Mouse (Mus musculus) kidney, embryonic 14.5 days (tissue): ENCODE results near the gene Qtrt2. TPM values are rescaled to one million over a fixed set of nuclear protein-coding genes. Genes with fewer than 3 reads are reported as not detected.

Experiments used
- ATAC-seq: fragments of 200-750 bp; cut with Nextera tagmentation; 2 replicates; pipeline ENCODE4 v1.8.0; 2017; ENCODE audit warnings: moderate number of reproducible peaks, mild to moderate bottlenecking, moderate TSS enrichment, moderate library complexity; ENCODE audit not compliant: low FRiP score, low TSS enrichment
- H3K27ac ChIP-seq: fragments of 300-500 bp; sonication (generic); 2 replicates; pipeline ENCODE4 v1.5.1; 2014; ENCODE audit warnings: low read depth, mild to moderate bottlenecking, low read length, moderate library complexity, mixed read lengths
- H3K27me3 ChIP-seq: fragments of 300-500 bp; sonication (generic); 2 replicates; pipeline ENCODE4 v1.6.1; 2014; ENCODE audit warnings: mild to moderate bottlenecking, low read length; ENCODE audit not compliant: control insufficient read depth, insufficient read depth
- H3K36me3 ChIP-seq: fragments of 300-500 bp; sonication (generic); 2 replicates; pipeline ENCODE4 v1.6.1; 2014; ENCODE audit warnings: low read length, mixed read lengths; ENCODE audit not compliant: control insufficient read depth, insufficient read depth
- H3K4me1 ChIP-seq: fragments of 300-500 bp; sonication (generic); 2 replicates; pipeline ENCODE4 v1.6.1; 2014; ENCODE audit warnings: low read length, mixed read lengths; ENCODE audit not compliant: control insufficient read depth, insufficient read depth
- H3K4me2 ChIP-seq: fragments of 300-500 bp; sonication (generic); replicated peaks from 2 replicates; pipeline ENCODE4 v1.6.1; 2014; ENCODE audit warnings: low read depth, mild to moderate bottlenecking, low read length
- H3K4me3 ChIP-seq: fragments of 300-500 bp; sonication (generic); 2 replicates; pipeline ENCODE4 v1.5.1; 2014; ENCODE audit warnings: mild to moderate bottlenecking, low read length
- H3K9ac ChIP-seq: fragments of 300-500 bp; sonication (generic); 2 replicates; pipeline ENCODE4 v1.6.1; 2014; ENCODE audit warnings: low read depth, mild to moderate bottlenecking, low read length, moderate library complexity
- H3K9me3 ChIP-seq: fragments of 300-500 bp; sonication (generic); 2 replicates; pipeline ENCODE4 v1.6.1; 2016; ENCODE audit warnings: low read length; ENCODE audit not compliant: control insufficient read depth
- WGBS: fragments of 180-500 bp; shearing (Covaris S2); extraction: QIAGEN DNeasy Blood & Tissue Kit; methylation state at CpG from one replicate; pipeline ENCODE4 v1.1.7; 2014; 5-methylcytosine and 5-hydroxymethylcytosine counted together
- polyA plus RNA-seq: library from polyadenylated mRNA; unstranded; fragments of >200 nt; fragmentation: Nextera tagmentation; extraction: Ambion mirVana; gene quantifications from 2 replicates; pipeline ENCODE4 v1.2.1, GENCODE M21; 2014

Gene Qtrt2
- polyA plus RNA-seq, 1 experiment from 2014 or later = 46.2 TPM

- no peak for ATAC-seq
- H3K27ac ChIP-seq = no peak overlapping the region
- H3K9ac ChIP-seq = no peak overlapping the region
- WGBS = 84% methylated on average over 6 of the region's 6 CpGs
- H3K4me2 ChIP-seq = no peak overlapping the region
- no peaks in the 10 kb centered on the region for H3K4me1 ChIP-seq
- peaks cover 44% of the 10 kb centered on the region for H3K36me3 ChIP-seq
- no peak overlapping the region for H3K4me3 ChIP-seq
- H3K9me3 ChIP-seq = no peaks in the 10 kb centered on the region
- no peaks in the 10 kb centered on the region for H3K27me3 ChIP-seq
Measured at GRCm38 (mm10) chr16:43879769-43880168, 46.8 kb downstream of the Qtrt2 start.

- Histone ChIP-seq H3K9ac (no peak overlapping the region), H3K4me3 (no peak overlapping the region), H3K9me3 (no peaks in the 10 kb centered on the region), H3K27ac (no peak overlapping the region), H3K4me1 (no peaks in the 10 kb centered on the region), H3K36me3 (peaks cover 67% of the 10 kb centered on the region), H3K27me3 (no peaks in the 10 kb centered on the region), H3K4me2 (no peak overlapping the region)
- no peak for ATAC-seq
- WGBS = 83% methylated on average over 7 of the region's 7 CpGs
Measured at GRCm38 (mm10) chr16:43871419-43871818, 55.2 kb downstream of the Qtrt2 start.

- Histone ChIP-seq H3K9ac (no peak overlapping the region), H3K9me3 (no peaks in the 10 kb centered on the region), H3K4me1 (no peaks in the 10 kb centered on the region), H3K27ac (no peak overlapping the region), H3K4me3 (no peak overlapping the region), H3K36me3 (peaks cover 55% of the 10 kb centered on the region), H3K4me2 (no peak overlapping the region), H3K27me3 (no peaks in the 10 kb centered on the region)
- no peak for ATAC-seq
Measured at GRCm38 (mm10) chr16:43869805-43870204, 56.8 kb downstream of the Qtrt2 start.

- no peak overlapping the region for H3K4me3 ChIP-seq
- no peaks in the 10 kb centered on the region for H3K9me3 ChIP-seq
- ATAC-seq = no peak
- H3K27ac ChIP-seq = no peak overlapping the region
- H3K36me3 ChIP-seq = peaks cover 23% of the 10 kb centered on the region
- no peak overlapping the region for H3K9ac ChIP-seq
- no peaks in the 10 kb centered on the region for H3K27me3 ChIP-seq
- no peaks in the 10 kb centered on the region for H3K4me1 ChIP-seq
- H3K4me2 ChIP-seq = no peak overlapping the region
- WGBS = 86% methylated on average over 6 of the region's 6 CpGs
Measured at GRCm38 (mm10) chr16:43860624-43861023, 66.0 kb downstream of the Qtrt2 start.

- H3K4me1 ChIP-seq = no peaks in the 10 kb centered on the region
- H3K4me3 ChIP-seq = no peak overlapping the region
- H3K36me3 ChIP-seq = peaks cover 19% of the 10 kb centered on the region
- 93% methylated on average over 5 of the region's 5 CpGs for WGBS
- H3K27me3 ChIP-seq = no peaks in the 10 kb centered on the region
- H3K9me3 ChIP-seq = no peaks in the 10 kb centered on the region
- no peak overlapping the region for H3K27ac ChIP-seq
- no peak for ATAC-seq
- no peak overlapping the region for H3K9ac ChIP-seq
- no peak overlapping the region for H3K4me2 ChIP-seq
Measured at GRCm38 (mm10) chr16:43858941-43859476, 67.6 kb downstream of the Qtrt2 start.

GRCm38 (mm10) chr16:43849839-43850238 lies 76.8 kb downstream of the Qtrt2 start:
- 79% methylated on average over 1 of the region's 1 CpGs for WGBS
- Histone ChIP-seq H3K4me2 (no peak overlapping the region), H3K4me1 (no peaks in the 10 kb centered on the region), H3K9ac (no peak overlapping the region), H3K27me3 (no peaks in the 10 kb centered on the region), H3K27ac (no peak overlapping the region), H3K4me3 (no peak overlapping the region), H3K9me3 (no peaks in the 10 kb centered on the region), H3K36me3 (no peaks in the 10 kb centered on the region)
- ATAC-seq = no peak

GRCm38 (mm10) chr16:43841236-43841635 lies 85.4 kb downstream of the Qtrt2 start:
- Histone ChIP-seq H3K36me3 (no peaks in the 10 kb centered on the region), H3K9me3 (no peaks in the 10 kb centered on the region), H3K27ac (no peak overlapping the region), H3K4me2 (no peak overlapping the region), H3K27me3 (no peaks in the 10 kb centered on the region), H3K9ac (no peak overlapping the region), H3K4me1 (no peaks in the 10 kb centered on the region), H3K4me3 (no peak overlapping the region)
- 77% methylated on average over 1 of the region's 1 CpGs for WGBS
- ATAC-seq = no peak

- no peaks in the 10 kb centered on the region for H3K4me1 ChIP-seq
- H3K27me3 ChIP-seq = no peaks in the 10 kb centered on the region
- H3K4me3 ChIP-seq = no peak overlapping the region
- no peaks in the 10 kb centered on the region for H3K9me3 ChIP-seq
- 91% methylated on average over 2 of the region's 2 CpGs for WGBS
- no peaks in the 10 kb centered on the region for H3K36me3 ChIP-seq
- no peak overlapping the region for H3K27ac ChIP-seq
- no peak overlapping the region for H3K4me2 ChIP-seq
- H3K9ac ChIP-seq = no peak overlapping the region
- ATAC-seq = no peak
Measured at GRCm38 (mm10) chr16:43831957-43832356, 94.7 kb downstream of the Qtrt2 start.

- Histone ChIP-seq H3K4me2 (no peak overlapping the region), H3K36me3 (no peaks in the 10 kb centered on the region), H3K9me3 (no peaks in the 10 kb centered on the region), H3K27me3 (no peaks in the 10 kb centered on the region), H3K4me1 (no peaks in the 10 kb centered on the region), H3K4me3 (no peak overlapping the region), H3K9ac (no peak overlapping the region), H3K27ac (no peak overlapping the region)
- ATAC-seq = no peak
- 81% methylated on average over 3 of the region's 3 CpGs for WGBS
Measured at GRCm38 (mm10) chr16:43827492-43827891, 99.1 kb downstream of the Qtrt2 start.
